Mouse (Mus musculus): Measurements from ENCODE around the gene AI467606. TPM values are rescaled to one million over a fixed set of nuclear protein-coding genes. Genes with fewer than 3 reads are reported as not detected.

The AI467606 gene
- polyA plus RNA-seq, 1 experiment = 135 TPM

DNA sequence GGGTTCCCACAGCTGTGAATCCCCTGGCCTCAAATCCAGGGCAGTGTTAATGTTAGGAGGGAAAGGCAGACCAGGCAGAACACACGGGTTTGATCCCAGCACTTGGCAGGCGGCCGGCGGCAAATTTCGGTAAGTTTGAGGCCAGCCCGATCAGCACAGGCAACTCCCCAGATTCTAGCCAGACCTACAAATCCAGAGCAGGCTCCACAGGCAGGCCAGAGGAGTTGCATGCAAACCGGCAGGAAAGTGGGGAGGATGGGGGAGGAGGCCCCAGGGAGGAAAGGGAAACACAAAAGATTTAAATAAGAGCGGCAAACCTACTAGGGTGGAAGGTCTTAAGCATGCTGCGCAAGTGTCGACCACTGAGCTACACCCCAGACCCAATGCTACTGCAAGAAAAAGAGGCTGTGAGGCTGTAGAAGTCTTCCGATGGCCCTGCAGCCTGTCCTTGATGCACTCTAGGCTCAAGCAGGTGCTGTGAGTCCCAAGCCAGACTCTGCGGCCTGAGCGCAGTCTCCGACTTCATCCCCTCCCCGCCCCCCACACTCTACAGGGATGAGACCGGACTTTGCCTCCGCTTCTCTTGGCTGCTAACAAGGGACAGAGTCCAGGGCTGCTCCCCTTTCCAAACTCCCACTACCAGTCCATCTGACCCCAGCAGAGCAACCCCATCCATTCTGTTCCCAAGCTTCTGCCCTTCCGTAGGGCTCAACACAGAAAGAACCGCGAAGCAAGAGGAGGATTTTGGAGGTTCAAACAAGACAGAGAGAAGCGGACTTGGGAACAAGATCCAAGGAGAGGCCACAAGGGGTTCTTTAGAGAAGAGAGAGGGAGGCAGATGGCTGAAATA, 30.1 kb downstream of the AI467606 start:
- 83% methylated on average over 21 of the region's 21 CpGs for WGBS
- no peak overlapping the region for H3K4me3 ChIP-seq (ENCODE audit: extremely low read depth, insufficient read depth, insufficient read length)
- no peak for DNase-seq (ENCODE audit: low read depth in 1 of 2, low spot score in 2 of 2)

DNA sequence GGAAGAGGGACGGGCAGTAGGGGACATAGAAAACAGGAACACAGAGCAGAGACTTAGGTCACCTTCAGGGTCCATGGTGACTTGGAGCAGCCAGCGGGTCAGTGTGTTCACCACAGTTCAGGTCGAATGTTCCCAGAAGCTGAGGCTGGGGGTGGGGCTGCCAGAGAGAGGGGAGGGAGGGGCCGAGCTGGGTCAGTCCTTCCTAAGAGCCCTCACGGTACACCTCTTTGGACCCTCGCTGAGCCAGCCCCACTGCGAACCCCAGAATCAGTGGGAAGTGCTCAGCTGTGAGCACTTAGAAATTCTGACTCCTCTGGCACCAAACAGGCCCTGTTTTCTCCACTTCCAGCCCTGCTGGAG, 30.7 kb downstream of the AI467606 start, which contains the start of gene Qprt:
Qprt (minus strand) TSS at position 316 of the 360 bp plus-strand sequence.
- H3K4me3 ChIP-seq (ENCODE audit: extremely low read depth, insufficient read depth, insufficient read length) = no peak within 1 kb of the TSS
- no peaks in the 10 kb centered on the region for H3K36me3 ChIP-seq (ENCODE audit: control insufficient read depth, insufficient read depth, low read length)
- no peaks in the 10 kb centered on the region for H3K4me1 ChIP-seq (ENCODE audit: control insufficient read depth, insufficient read depth, insufficient read length)
- 75% methylated on average over 7 of the region's 7 CpGs for WGBS
- no peak for DNase-seq (ENCODE audit: low read depth in 1 of 2, low spot score in 2 of 2)
- no peak within 1 kb of the TSS for H3K27ac ChIP-seq (ENCODE audit: insufficient read depth, low read length)
- no peak for TF ChIP-seq CTCF (IDR thresholded peaks at IDR 0.05; ENCODE audit: extremely low read depth, insufficient read depth, insufficient read length, insufficient replicate concordance)
- TF ChIP-seq POLR2A (IDR thresholded peaks at IDR 0.05; ENCODE audit: low read depth, low read length) = no peak
- no peaks in the 10 kb centered on the region for H3K27me3 ChIP-seq (ENCODE audit: control insufficient read depth, insufficient read depth, low read length)

More for the DNA sequence above, 30.1 kb downstream of the AI467606 start:
- H3K36me3 ChIP-seq (ENCODE audit: control insufficient read depth, insufficient read depth, low read length) = no peaks in the 10 kb centered on the region
- H3K27me3 ChIP-seq (ENCODE audit: control insufficient read depth, insufficient read depth, low read length) = no peaks in the 10 kb centered on the region
- H3K27ac ChIP-seq (ENCODE audit: insufficient read depth, low read length) = no peak overlapping the region
- TF ChIP-seq POLR2A (IDR thresholded peaks at IDR 0.05; ENCODE audit: low read depth, low read length) (no peak), CTCF (IDR thresholded peaks at IDR 0.05; ENCODE audit: extremely low read depth, insufficient read depth, insufficient read length, insufficient replicate concordance) (no peak)
- H3K4me1 ChIP-seq (ENCODE audit: control insufficient read depth, insufficient read depth, insufficient read length) = no peaks in the 10 kb centered on the region

DNA sequence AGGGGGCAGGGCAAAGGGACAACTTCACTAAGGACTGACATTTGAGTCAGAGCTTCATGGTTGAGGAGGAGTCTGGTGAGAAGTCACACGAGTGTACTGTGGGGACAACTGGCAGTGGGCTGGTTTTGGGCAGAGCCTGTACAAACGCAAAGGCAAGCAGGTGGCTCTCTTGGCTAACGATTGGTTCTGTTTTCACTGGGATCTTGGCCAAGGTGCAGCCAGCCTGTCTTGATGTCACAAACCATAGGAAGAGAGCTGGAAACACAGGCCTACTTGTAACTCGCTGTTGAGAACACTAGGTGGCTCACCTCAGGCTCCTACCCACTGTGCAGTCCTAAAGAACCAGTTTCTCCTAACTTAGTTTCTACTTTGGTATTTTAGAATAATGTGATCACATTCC, 38.5 kb downstream of the AI467606 start:
- peak; percentile 43; the same call in 1 of the 2 replicates for TF ChIP-seq CTCF (IDR thresholded peaks at IDR 0.05; ENCODE audit: extremely low read depth, insufficient read depth, insufficient read length, insufficient replicate concordance)
- TF ChIP-seq POLR2A (IDR thresholded peaks at IDR 0.05; ENCODE audit: low read depth, low read length) = no peak
- no peaks in the 10 kb centered on the region for H3K27me3 ChIP-seq (ENCODE audit: control insufficient read depth, insufficient read depth, low read length)
- H3K4me3 ChIP-seq (ENCODE audit: extremely low read depth, insufficient read depth, insufficient read length) = no peak overlapping the region
- H3K36me3 ChIP-seq (ENCODE audit: control insufficient read depth, insufficient read depth, low read length) = no peaks in the 10 kb centered on the region
- WGBS = 14% methylated on average over 4 of the region's 4 CpGs
- 0 out of 2 replicates have a peak overlapping the region, but pooled peaks have one; percentile 22 for H3K27ac ChIP-seq (ENCODE audit: insufficient read depth, low read length)
- H3K4me1 ChIP-seq (ENCODE audit: control insufficient read depth, insufficient read depth, insufficient read length) = peaks cover 8% of the 10 kb centered on the region
- DNase-seq (ENCODE audit: low read depth in 1 of 2, low spot score in 2 of 2) = peak in 1 of 2 experiments; percentile 40

DNA sequence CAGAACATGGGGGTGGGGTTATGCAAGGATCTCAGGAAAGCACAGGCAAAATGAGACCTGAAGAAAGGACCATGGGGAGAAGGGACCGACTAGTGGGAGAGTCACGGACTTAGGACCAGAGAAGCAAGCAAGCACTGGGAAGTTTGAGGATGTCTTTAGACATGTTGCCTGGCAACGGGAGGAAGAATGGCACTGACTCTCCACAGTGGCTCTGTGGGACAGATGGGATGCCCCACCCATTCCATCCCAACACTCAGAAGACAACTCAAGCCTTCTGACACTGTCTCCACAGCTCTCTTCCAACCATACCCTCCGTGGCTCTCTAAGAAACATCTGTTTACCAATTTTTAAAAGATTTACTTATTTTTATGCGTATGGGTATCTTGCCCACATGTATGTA, 42.0 kb downstream of the AI467606 start:
- Histone ChIP-seq H3K4me1 (ENCODE audit: control insufficient read depth, insufficient read depth, insufficient read length) (peaks cover 38% of the 10 kb centered on the region), H3K27me3 (ENCODE audit: control insufficient read depth, insufficient read depth, low read length) (no peaks in the 10 kb centered on the region), H3K27ac (ENCODE audit: insufficient read depth, low read length) (no peak overlapping the region), H3K4me3 (ENCODE audit: extremely low read depth, insufficient read depth, insufficient read length) (no peak overlapping the region), H3K36me3 (ENCODE audit: control insufficient read depth, insufficient read depth, low read length) (no peaks in the 10 kb centered on the region)
- WGBS = 78% methylated on average over 5 of the region's 5 CpGs
- DNase-seq (ENCODE audit: low read depth in 1 of 2, low spot score in 2 of 2) = no peak
- TF ChIP-seq POLR2A (IDR thresholded peaks at IDR 0.05; ENCODE audit: low read depth, low read length) = no peak
- TF ChIP-seq CTCF (IDR thresholded peaks at IDR 0.05; ENCODE audit: extremely low read depth, insufficient read depth, insufficient read length, insufficient replicate concordance) = no peak

DNA sequence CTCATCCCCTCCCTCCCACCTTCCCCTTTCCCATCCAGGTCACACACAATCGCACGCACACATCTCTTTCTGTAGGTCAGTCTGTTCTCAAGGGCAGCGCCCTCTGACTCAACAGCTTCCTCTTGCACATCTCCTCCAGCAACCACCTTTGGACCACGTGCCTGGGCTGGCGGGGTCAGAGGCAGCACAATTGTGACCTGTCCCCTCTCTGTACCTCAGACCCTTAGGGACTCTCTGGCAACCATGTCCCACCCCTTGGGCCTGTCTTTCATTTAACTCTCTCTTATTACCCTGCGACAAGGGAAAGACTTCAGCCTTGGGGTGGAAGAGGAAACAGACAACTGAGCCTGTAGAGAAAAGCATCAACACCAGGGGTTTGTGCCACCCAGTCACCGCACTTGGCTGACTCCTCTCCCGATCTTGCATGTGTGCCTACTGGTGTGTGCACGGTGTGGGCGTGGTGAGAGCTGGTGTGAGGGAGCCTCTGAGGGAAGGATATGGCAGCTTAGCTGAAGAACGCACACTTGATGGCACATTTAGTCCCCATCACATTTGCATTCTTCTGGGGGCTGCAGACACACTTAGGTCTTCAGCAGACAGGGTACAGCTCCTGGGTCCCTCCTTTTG, 43.8 kb downstream of the AI467606 start:
- H3K36me3 ChIP-seq (ENCODE audit: control insufficient read depth, insufficient read depth, low read length) = no peaks in the 10 kb centered on the region
- peak overlapping the region; percentile 49 for H3K27ac ChIP-seq (ENCODE audit: insufficient read depth, low read length)
- peak overlapping the region; percentile 17; the same call in 1 of the 2 replicates for H3K4me3 ChIP-seq (ENCODE audit: extremely low read depth, insufficient read depth, insufficient read length)
- peak in 1 of 2 experiments; percentile 67 for DNase-seq (ENCODE audit: low read depth in 1 of 2, low spot score in 2 of 2)
- no peaks in the 10 kb centered on the region for H3K27me3 ChIP-seq (ENCODE audit: control insufficient read depth, insufficient read depth, low read length)
- 11% methylated on average over 11 of the region's 11 CpGs for WGBS
- peaks cover 40% of the 10 kb centered on the region for H3K4me1 ChIP-seq (ENCODE audit: control insufficient read depth, insufficient read depth, insufficient read length)
- TF ChIP-seq POLR2A (IDR thresholded peaks at IDR 0.05; ENCODE audit: low read depth, low read length) (no peak), CTCF (IDR thresholded peaks at IDR 0.05; ENCODE audit: extremely low read depth, insufficient read depth, insufficient read length, insufficient replicate concordance) (no peak)

DNA sequence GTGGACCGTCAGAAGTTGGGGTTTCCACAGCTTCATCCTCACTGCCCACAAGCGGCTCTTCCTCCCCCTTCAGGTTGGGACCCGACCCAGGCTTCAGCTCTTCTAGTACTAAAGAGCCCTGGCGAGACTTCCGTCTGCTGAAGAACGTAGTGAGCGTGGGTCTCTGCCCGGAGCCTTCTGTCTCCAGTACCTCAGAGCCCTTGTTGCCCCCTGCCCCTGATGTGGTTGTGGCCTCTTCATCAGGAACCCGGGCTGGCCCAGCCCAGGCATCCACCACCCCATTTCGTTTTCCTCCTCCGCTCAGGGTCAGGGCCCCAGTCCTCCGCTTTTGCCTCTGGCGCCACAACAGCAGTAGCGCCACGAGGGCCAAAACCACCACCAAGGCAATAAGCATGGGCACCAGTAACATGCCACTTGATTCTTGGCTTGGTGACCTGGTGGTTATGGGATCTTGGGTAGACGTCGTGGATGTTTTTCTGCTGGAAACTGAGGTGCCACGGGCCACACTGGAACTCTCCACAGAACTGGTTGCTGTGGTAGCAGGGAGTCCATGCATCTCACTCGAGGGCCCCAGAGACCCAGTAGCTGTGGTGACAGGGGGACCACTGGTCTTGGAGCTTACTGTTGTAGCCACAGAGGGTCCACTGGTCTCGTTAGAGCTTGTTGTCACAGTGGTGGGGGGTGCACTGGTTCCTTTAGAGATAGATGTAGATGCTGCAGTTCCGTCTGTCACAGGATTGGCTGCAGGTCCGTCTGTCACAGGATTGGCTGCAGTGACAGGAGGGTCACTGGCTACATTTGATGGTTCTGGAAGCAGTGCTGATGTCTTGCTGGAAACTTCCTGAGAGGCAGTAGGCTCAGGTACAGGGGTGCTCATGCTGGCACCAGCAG, 45.3 kb downstream of the AI467606 start:
- no peak for TF ChIP-seq POLR2A (IDR thresholded peaks at IDR 0.05; ENCODE audit: low read depth, low read length)
- Histone ChIP-seq H3K27me3 (ENCODE audit: control insufficient read depth, insufficient read depth, low read length) (no peaks in the 10 kb centered on the region), H3K4me3 (ENCODE audit: extremely low read depth, insufficient read depth, insufficient read length) (peak overlapping the region; percentile 54), H3K36me3 (ENCODE audit: control insufficient read depth, insufficient read depth, low read length) (no peaks in the 10 kb centered on the region), H3K4me1 (ENCODE audit: control insufficient read depth, insufficient read depth, insufficient read length) (peaks cover 43% of the 10 kb centered on the region), H3K27ac (ENCODE audit: insufficient read depth, low read length) (peak overlapping the region; percentile 80)
- WGBS = 21% methylated on average over 22 of the region's 22 CpGs
- no peak for DNase-seq (ENCODE audit: low read depth in 1 of 2, low spot score in 2 of 2)
